Mouse (Mus musculus) bone marrow macrophage, adult 2 months (primary cell): ENCODE data around the gene Gfi1. TPM values are rescaled to one million over a fixed set of nuclear protein-coding genes. Genes with fewer than 3 reads are reported as not detected.

Experiments
- H3K27ac ChIP-seq: 2 replicates; pipeline ENCODE4 v1.5.1; 2012; ENCODE audit warnings: low read depth, low read length; ENCODE audit not compliant: insufficient read depth
- H3K4me1 ChIP-seq: 2 replicates; pipeline ENCODE4 v1.6.1; 2012; ENCODE audit warnings: low read length; ENCODE audit not compliant: control insufficient read depth, insufficient read depth
- H3K4me3 ChIP-seq: 2 replicates; pipeline ENCODE4 v1.5.1; 2012; ENCODE audit warnings: mild to moderate bottlenecking, low read length, moderate library complexity; ENCODE audit not compliant: insufficient read depth
- CTCF ChIP-seq: IDR thresholded peaks from 2 replicates; pipeline ENCODE4 v1.5.1; 2012; ENCODE audit warnings: low read depth, mild to moderate bottlenecking, low read length, moderate library complexity
- POLR2A ChIP-seq: IDR thresholded peaks from 2 replicates; pipeline ENCODE4 v1.6.1; 2012; ENCODE audit warnings: mild to moderate bottlenecking, low read depth, low read length, borderline replicate concordance
- polyA plus RNA-seq: library from polyadenylated mRNA; stranded (reverse); fragments of >200 nt; gene quantifications from 2 replicates; pipeline ENCODE4 v1.2.4, GENCODE M21; 2012; ENCODE audit not compliant: missing spikeins, insufficient read depth, insufficient read length

Gfi1 gene
- polyA plus RNA-seq, 1 experiment = not detected

DNA sequence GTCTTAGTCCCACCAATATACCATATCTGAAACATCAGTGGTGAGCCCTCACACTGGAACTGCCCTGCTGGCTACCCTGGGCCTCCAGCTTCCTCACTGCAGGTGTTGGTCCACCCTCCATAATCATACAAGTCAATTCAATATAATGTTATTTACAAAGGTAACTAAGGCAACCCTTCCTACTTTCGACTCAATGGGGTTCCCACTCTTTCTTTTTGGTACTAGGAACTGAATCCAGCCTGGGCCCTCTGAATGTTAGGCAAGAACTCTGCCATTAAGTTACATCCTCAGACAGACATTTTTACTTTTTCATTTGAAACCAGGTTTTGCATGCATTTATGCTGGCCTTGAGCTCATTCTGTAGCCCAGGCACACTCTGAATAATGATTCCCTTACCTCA is 19.6 kb downstream of the Gfi1 start:
- H3K27ac ChIP-seq = no peak overlapping the region
- peaks cover 10% of the 10 kb centered on the region for H3K4me1 ChIP-seq
- TF ChIP-seq POLR2A (no peak), CTCF (no peak)
- H3K4me3 ChIP-seq = no peak overlapping the region

DNA sequence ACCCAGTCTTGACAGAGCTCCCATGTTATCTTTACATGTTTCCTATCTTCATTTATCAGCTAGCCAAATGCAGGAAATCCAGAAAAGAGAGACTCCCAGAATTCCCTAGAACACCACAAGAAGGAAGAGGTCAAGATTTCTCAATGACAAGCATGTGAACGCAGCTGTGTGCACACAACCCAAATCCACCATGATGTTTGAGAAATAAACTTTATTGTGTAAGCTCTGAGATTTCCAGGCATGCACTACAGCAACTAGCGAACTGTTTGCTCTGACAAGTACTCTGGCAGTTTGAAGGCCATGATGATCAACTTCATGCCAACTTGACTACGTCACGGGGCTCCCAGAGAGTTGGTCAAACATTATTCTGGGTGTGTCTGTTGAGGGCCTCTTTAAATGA is 20.1 kb downstream of the Gfi1 start:
- TF ChIP-seq POLR2A (no peak), CTCF (no peak)
- H3K4me3 ChIP-seq = no peak overlapping the region

DNA sequence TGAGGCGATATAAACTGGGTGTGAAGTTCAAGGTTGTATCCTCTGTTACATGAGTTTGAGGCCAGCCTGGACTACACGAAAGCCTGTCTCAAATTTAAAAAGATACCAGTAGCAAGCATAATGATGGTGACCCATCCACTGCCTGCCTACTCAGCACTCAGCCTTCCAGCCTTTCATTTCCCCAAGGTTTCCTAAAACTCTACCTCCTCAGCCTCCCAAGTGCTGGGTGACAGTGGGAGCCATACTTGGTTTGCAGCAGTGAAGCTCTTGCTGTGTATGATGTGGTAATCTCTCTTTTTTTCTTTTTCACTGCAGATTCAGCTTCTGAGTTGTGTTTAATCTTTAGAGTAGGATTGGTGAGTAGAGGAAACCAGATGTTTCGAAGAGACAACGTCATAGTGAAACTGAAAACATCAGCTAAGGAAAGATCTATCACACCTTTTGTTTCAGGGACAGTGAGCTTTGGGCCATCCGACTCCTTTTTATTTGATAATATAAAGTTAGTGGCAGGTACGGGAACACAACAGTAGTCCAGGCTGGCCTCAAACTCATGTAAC is 22.6 kb downstream of the Gfi1 start:
- Histone ChIP-seq H3K4me3 (no peak overlapping the region), H3K4me1 (peaks cover 10% of the 10 kb centered on the region), H3K27ac (no peak overlapping the region)
- no peak for TF ChIP-seq CTCF
- TF ChIP-seq POLR2A = no peak

More for the DNA sequence above, 20.1 kb downstream of the Gfi1 start:
- H3K27ac ChIP-seq = no peak overlapping the region
- peaks cover 10% of the 10 kb centered on the region for H3K4me1 ChIP-seq

- H3K4me1 ChIP-seq = peaks cover 4% of the 10 kb centered on the region; the same call in 1 of the 2 replicates
- no peak for TF ChIP-seq POLR2A
- no peak for TF ChIP-seq CTCF
- no peak overlapping the region for H3K27ac ChIP-seq
- no peak overlapping the region for H3K4me3 ChIP-seq
These were observed 24.2 kb downstream of the Gfi1 start for GRCm38 (mm10) chr5:107701658-107702057.

- Histone ChIP-seq H3K27ac (no peak overlapping the region), H3K4me3 (no peak overlapping the region), H3K4me1 (peaks cover 4% of the 10 kb centered on the region; the same call in 1 of the 2 replicates)
- TF ChIP-seq POLR2A = no peak
- TF ChIP-seq CTCF = no peak
These were observed 25.0 kb downstream of the Gfi1 start for GRCm38 (mm10) chr5:107700873-107701272.

DNA sequence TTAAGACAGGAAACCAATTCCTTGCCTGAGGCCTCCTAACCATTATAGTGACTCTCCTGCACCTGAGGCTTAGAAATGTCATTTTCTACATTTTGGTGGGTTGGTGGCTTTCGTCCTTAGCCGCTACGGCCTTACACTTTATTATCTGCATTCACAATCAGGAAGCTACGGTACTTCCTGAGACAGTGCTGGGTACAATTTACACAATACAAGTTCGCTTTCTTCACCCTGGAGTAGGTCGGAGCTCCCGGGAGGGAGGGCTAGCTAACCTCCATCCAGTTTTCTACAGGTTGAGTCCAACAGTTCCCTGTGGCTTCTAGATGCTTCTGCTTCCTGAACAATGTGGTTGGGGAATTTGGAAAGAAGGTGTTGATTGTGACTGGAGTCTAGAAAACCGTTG is 26.9 kb downstream of the Gfi1 start:
- no peak for TF ChIP-seq CTCF
- no peak for TF ChIP-seq POLR2A
- no peak overlapping the region for H3K4me3 ChIP-seq
- no peaks in the 10 kb centered on the region for H3K4me1 ChIP-seq
- H3K27ac ChIP-seq = no peak overlapping the region

GRCm38 (mm10) chr5:107695019-107695418 is 30.8 kb downstream of the Gfi1 start:
- Histone ChIP-seq H3K27ac (no peak overlapping the region), H3K4me1 (no peaks in the 10 kb centered on the region), H3K4me3 (no peak overlapping the region)
- TF ChIP-seq POLR2A (no peak), CTCF (no peak)

DNA sequence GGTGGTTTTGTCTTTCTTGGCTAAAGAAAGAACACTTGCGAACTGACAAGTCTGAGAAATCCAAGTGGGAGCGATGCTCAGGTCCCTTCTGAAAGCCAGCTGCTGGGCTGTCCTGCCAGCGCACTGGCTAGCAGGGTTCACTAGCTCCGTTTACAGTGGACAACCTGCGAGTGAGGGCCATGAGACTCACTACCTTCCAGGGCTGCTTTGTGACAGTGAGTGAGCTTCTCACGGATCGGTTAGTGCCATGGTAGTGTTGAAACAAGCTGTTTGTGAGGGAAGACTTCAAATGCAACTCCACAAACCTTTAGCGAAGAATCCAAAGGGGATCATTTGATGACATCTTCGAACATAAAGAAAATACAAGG is 37.4 kb downstream of the Gfi1 start:
- peaks cover 3% of the 10 kb centered on the region for H3K4me1 ChIP-seq
- H3K4me3 ChIP-seq = peak overlapping the region; percentile 63
- no peak for TF ChIP-seq POLR2A
- H3K27ac ChIP-seq = no peak overlapping the region

DNA sequence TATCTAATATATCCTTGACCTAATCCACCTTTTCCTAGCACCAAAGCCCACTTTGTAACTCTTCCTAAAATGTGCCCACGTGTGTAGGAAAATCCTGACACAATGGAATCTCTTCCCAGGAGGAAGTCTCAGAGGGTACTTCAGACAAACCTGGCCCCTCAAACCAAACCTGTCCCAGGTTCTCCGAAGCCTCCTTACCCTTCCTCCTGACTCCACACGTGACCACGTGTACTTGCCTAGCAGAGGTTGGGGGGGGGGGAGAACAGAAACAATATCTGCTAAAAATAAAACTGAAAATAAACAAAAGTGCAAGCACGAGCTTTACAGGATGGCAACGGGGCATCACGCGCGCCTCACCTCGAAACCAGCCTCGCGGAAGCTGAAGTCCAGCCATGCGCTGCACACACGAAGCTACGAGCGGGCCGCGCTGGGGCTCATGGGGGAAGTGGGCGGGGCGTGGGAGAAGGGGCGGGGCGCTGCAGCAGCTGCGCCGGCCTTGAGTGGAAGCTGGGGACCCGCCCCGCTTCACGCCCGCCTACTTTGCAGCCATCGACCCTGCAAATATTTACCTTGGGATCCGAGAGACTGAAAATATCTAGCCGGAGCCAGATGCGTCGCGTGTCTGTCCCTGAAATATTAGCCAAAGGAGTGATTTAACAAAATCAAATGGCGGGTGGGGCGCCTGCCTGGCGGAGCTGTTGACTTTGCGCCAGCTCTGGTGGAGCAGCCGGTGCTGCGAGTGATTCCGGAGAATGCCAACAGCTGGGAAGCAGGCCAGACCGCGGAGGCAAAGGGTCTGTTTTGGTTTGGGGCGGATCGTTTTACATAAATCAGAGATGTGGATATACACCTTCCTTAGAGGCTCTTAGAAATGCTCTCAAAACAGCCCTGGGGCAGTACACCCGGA is 38.0 kb downstream of the Gfi1 start:
- Histone ChIP-seq H3K4me1 (peaks cover 3% of the 10 kb centered on the region), H3K27ac (no peak overlapping the region), H3K4me3 (peak overlapping the region; percentile 63)
- TF ChIP-seq POLR2A (no peak), CTCF (no peak)

DNA sequence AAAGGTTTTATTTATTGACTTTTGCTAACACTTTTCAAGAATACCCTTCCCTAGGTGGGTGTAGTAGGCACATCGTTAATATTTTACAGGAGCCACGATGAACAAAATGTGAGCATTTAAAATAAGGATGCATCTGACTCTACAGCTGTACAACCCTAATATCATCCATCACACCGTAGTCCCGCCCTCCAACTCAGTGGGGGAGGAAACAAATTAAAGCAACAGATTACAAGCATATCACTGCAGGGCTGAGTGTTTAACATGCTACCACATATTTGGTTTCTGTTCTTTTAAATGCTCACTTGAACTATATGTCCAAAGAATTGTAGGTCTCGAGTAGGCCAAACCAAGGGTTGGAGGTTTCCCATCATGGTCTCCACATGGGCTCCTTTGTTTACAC is 38.7 kb downstream of the Gfi1 start:
- Histone ChIP-seq H3K4me3 (no peak overlapping the region), H3K4me1 (peaks cover 3% of the 10 kb centered on the region), H3K27ac (no peak overlapping the region)
- TF ChIP-seq CTCF (no peak), POLR2A (no peak)
